Mouse (Mus musculus) adrenal gland, postnatal 10 days (tissue): ENCODE measurements around the gene Ucn2. TPM values are rescaled to one million over a fixed set of nuclear protein-coding genes. Genes with fewer than 3 reads are reported as not detected.

Experiments
- DNase-seq: peaks from one replicate; pipeline ENCODE4 v3.0.0; 2021; ENCODE audit warnings: mixed read lengths
- microRNA-seq: library from miRNA; unstranded; fragments of <30 nt; microRNA quantifications from one replicate; pipeline ENCODE4 v1.2.0, GENCODE M21; 2021
- total RNA-seq, 2 experiments: library from RNA; stranded (reverse); gene quantifications; 2 replicates each; pipeline ENCODE4 v1.2.3; 2021

The Ucn2 gene
- total RNA-seq, 2 experiments from 2014 or later = 0.33 to 0.39 TPM

GRCm38 (mm10) chr9:109031686-109032085 is 45.9 kb downstream of the Ucn2 start:
- DNase-seq = no peak

- no peak for DNase-seq
Observed at GRCm38 (mm10) chr9:109032435-109032834, 46.6 kb downstream of the Ucn2 start.

Small RNA genes within 50 kb of the gene (microRNA-seq; reads per million reads assigned to microRNA genes)
- not detected for gene Mir711

Other genes starting within 250 kb of the Ucn2 start
- gene Ip6k2, start 202.2 kb upstream of the Ucn2 start, total RNA-seq = 10 to 100 TPM; 74.2 to 82.0 TPM
- gene Nckipsd, start 177.6 kb upstream of the Ucn2 start, total RNA-seq = 1 to 10 TPM; 6.9 to 9.5 TPM
- gene Celsr3, start 159.7 kb upstream of the Ucn2 start, total RNA-seq = 1 to 10 TPM; 3.3 to 4.9 TPM
- 10 to 100 TPM in 1 of 2 experiments, 1 to 10 TPM in 1; 9.8 to 13.8 TPM for gene Slc26a6, start 132.7 kb upstream of the Ucn2 start, total RNA-seq
- gene Tmem89, start 71.4 kb upstream of the Ucn2 start, total RNA-seq = not detected
- gene Uqcrc1, start 49.4 kb upstream of the Ucn2 start, total RNA-seq = 1,000 to 10,000 TPM; 1,423 to 1,562 TPM
- gene Col7a1, start 32.4 kb upstream of the Ucn2 start, total RNA-seq = 1 to 10 TPM; 3.7 TPM
- gene Pfkfb4, start 5.8 kb downstream of the Ucn2 start, total RNA-seq = 1 to 10 TPM; 3.2 to 8.1 TPM
- gene Shisa5, start 52.6 kb downstream of the Ucn2 start, total RNA-seq = 100 to 1,000 TPM; 107 to 113 TPM
- 10 to 100 TPM; 14.0 to 15.9 TPM for gene Trex1, start 73.7 kb downstream of the Ucn2 start, total RNA-seq
- 10 to 100 TPM; 13.8 to 14.2 TPM for gene Atrip, start 88.1 kb downstream of the Ucn2 start, total RNA-seq
- gene Ccdc51, start 96.5 kb downstream of the Ucn2 start, total RNA-seq = 10 to 100 TPM; 15.7 to 19.4 TPM
- 100 to 1,000 TPM; 336 to 351 TPM for gene Tma7, start 96.6 kb downstream of the Ucn2 start, total RNA-seq
- 10 to 100 TPM; 46.9 to 69.6 TPM for gene Plxnb1, start 109.4 kb downstream of the Ucn2 start, total RNA-seq
- gene Fbxw21, start 176.0 kb downstream of the Ucn2 start, total RNA-seq = not detected
- gene Fbxw13, start 210.0 kb downstream of the Ucn2 start, total RNA-seq = not detected
- gene Fbxw20, start 248.7 kb downstream of the Ucn2 start, total RNA-seq = not detected